ENCODE assay signal across 14 mouse cellular contexts in genomic region chr7:75414316-75414715, GRCm38 (mm10).
"Had no signal": no experiment of that assay in that cellular context is flagged by ENCODE, and none has a peak within 500 bp of the region (broad histone marks: within the 10 kb centered on the region; RNA-seq: fewer than 3 reads in every experiment).

No protein-coding gene starts in this region.

- H3K4me2 ChIP-seq: limb, embryonic 12.5 days; lung, embryonic 14.5 days; neural tube, embryonic 12.5 days had no signal

- H3K36me3 ChIP-seq: limb, embryonic 12.5 days; midbrain, embryonic 10.5 days; neural tube, embryonic 12.5 days had no signal

- H3K4me3 ChIP-seq: limb, embryonic 12.5 days; midbrain, embryonic 10.5 days; neural tube, embryonic 12.5 days had no signal

- DNase-seq: kidney, adult 2 months; kidney, postnatal 36 days; layer of hippocampus, adult 9-11 months; layer of hippocampus, postnatal 36 days; lung, embryonic 14.5 days; lung, postnatal 10 days; midbrain, embryonic 14.5 days; right cerebral cortex, postnatal 14 days; thymus, adult 2 months; thymus, postnatal 25 days had no signal

- H3K27me3 ChIP-seq: limb, embryonic 12.5 days; neural tube, embryonic 12.5 days had no signal

- H3K9me3 ChIP-seq: limb, embryonic 12.5 days; midbrain, embryonic 10.5 days; neural tube, embryonic 12.5 days had no signal

- H3K9ac ChIP-seq: limb, embryonic 12.5 days; liver, embryonic 14.5 days; lung, embryonic 14.5 days; neural tube, embryonic 12.5 days had no signal

- H3K27ac ChIP-seq: limb, embryonic 12.5 days; liver, embryonic 14.5 days; midbrain, embryonic 10.5 days; neural tube, embryonic 12.5 days had no signal

- H3K4me1 ChIP-seq: limb, embryonic 12.5 days; neural tube, embryonic 12.5 days had no signal
